Mouse (Mus musculus): Measurements from ENCODE around the gene Tmem163. TPM values are rescaled to one million over a fixed set of nuclear protein-coding genes. Genes with fewer than 3 reads are reported as not detected.

Gene Tmem163
- polyA plus RNA-seq, 1 experiment from 2014 or later, result 54.1 TPM

DNA sequence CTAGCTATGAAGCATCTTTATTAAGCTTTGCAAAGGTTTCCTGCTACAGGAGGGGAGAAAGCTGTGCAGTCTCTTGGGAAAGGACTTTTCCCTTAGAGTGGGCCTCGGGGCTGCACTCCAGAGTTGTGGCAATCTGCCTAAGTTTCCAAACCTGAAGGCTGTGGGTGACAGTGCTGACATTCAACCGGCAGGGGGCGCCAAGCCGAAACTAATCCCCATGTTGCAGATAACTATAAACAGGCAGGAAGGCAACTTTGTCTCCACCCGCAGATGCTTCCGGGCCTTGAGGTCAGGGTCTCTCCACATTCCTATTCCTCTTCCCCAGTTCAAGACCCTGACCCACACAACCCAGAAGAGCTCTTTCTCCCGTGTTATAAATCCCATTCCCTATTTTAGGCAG lies 194.5 kb downstream of the Tmem163 start:
- no peak overlapping the region for H3K4me2 ChIP-seq
- H3K9ac ChIP-seq (replicated peaks), result no peak overlapping the region
- H3K4me3 ChIP-seq (replicated peaks), result no peak overlapping the region
- no peak overlapping the region for H3K27ac ChIP-seq (replicated peaks)
- H3K27me3 ChIP-seq (replicated peaks), result no peaks in the 10 kb centered on the region
- WGBS, result 44% methylated on average over 7 of the region's 7 CpGs
- peaks cover 8% of the 10 kb centered on the region; the same call in 1 of the 2 replicates for H3K36me3 ChIP-seq
- no peak for ATAC-seq (ENCODE audit: low FRiP score)
- no peaks in the 10 kb centered on the region for H3K4me1 ChIP-seq
- H3K9me3 ChIP-seq (replicated peaks), result no peaks in the 10 kb centered on the region

DNA sequence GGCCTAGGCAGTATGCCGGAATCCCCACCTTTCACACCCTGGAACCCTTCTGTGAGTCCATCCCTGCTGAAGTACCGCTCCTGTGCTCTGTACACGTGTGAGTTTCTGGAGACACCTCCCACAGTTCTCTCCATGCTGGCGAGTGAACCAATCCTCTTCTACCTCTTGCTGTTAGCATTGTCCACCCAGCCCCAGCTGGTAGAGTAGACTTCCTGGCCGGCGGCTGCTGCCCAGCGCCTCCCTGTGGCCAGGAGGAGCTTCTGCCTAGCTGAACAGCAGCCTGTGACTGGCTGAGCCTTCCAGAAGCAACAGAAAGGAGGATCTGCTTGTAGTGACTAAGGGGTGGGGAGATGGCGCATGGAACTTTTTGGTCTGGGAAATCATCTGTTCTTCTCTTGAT lies 195.2 kb downstream of the Tmem163 start:
- no peak overlapping the region for H3K4me3 ChIP-seq (replicated peaks)
- no peak overlapping the region for H3K9ac ChIP-seq (replicated peaks)
- 94% methylated on average over 8 of the region's 8 CpGs for WGBS
- H3K36me3 ChIP-seq, result peaks cover 8% of the 10 kb centered on the region; the same call in 1 of the 2 replicates
- H3K9me3 ChIP-seq (replicated peaks), result no peaks in the 10 kb centered on the region
- H3K4me1 ChIP-seq, result no peaks in the 10 kb centered on the region
- no peak for ATAC-seq (ENCODE audit: low FRiP score)
- H3K27ac ChIP-seq (replicated peaks), result no peak overlapping the region
- H3K27me3 ChIP-seq (replicated peaks), result no peaks in the 10 kb centered on the region
- no peak overlapping the region for H3K4me2 ChIP-seq

DNA sequence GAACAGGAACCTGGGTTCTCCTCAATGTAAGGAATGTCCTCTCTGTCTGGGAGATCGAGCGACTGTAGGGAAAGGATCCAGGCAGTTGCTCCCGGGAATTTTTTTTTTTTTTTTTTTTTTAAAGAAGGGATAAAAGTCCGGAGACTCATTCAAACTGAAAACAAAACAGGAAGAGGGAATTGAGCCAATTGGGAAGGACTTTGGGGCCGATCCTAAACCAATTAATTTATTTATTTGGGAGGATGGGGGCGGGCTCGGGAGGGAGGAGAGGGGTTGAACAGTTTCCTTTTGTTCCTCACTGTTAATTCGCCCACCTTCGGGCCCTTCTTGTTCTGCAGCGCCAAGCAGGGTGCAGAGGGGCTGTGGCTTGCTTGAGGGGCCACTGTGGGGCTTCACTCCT lies 196.4 kb downstream of the Tmem163 start:
- no peak for ATAC-seq (ENCODE audit: low FRiP score)

DNA sequence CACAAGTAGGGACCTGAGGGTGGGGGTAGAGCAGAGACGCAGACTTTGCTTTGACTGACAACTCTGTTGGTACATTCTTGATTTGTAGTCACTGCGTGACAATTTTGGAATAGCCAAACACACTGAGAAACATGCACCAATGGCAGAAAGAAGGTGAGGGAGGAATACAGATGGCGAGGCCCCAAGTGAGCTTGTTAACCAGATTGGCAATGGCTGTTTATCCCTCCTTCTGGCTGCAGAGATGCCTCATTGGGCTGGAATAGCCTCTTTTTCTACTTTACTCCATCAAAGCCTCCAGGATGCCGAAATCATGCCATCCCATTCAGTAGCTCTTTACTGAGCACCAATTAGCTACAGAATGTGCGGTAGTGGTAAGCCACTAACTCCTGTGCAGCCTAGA lies 203.6 kb downstream of the Tmem163 start:
- no peak for ATAC-seq (ENCODE audit: low FRiP score)
- Histone ChIP-seq H3K4me3 (replicated peaks) (no peak overlapping the region), H3K4me1 (no peaks in the 10 kb centered on the region), H3K9me3 (replicated peaks) (no peaks in the 10 kb centered on the region), H3K9ac (replicated peaks) (no peak overlapping the region), H3K36me3 (peaks cover 30% of the 10 kb centered on the region), H3K27me3 (replicated peaks) (no peaks in the 10 kb centered on the region), H3K27ac (replicated peaks) (no peak overlapping the region), H3K4me2 (no peak overlapping the region)
- WGBS, result 82% methylated on average over 5 of the region's 5 CpGs

More for the DNA sequence above, 196.4 kb downstream of the Tmem163 start:
- H3K4me1 ChIP-seq, result no peaks in the 10 kb centered on the region
- no peak overlapping the region for H3K27ac ChIP-seq (replicated peaks)
- H3K4me3 ChIP-seq (replicated peaks), result no peak overlapping the region
- peaks cover 14% of the 10 kb centered on the region for H3K36me3 ChIP-seq
- no peak overlapping the region for H3K9ac ChIP-seq (replicated peaks)
- no peaks in the 10 kb centered on the region for H3K27me3 ChIP-seq (replicated peaks)
- no peak overlapping the region for H3K4me2 ChIP-seq
- 67% methylated on average over 10 of the region's 10 CpGs for WGBS
- no peaks in the 10 kb centered on the region for H3K9me3 ChIP-seq (replicated peaks)

DNA sequence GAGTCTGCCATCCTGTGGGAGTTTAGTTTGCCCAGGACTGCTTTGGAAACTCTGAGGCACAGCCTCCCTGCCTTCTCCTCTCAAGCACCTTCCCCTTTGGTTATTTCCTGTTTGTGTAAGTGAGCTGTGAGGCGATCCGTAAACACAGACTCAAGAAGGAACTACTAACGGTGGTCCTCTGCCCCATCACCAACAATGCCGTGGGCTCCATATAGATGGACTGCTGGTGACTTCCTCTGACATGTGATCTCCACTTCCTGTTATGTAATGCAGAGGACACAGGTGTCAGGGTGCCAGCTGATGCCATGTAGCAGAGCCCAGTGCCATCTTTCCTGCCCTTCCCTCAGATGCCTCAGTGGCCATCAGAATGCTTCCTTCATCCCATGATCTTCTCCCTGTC lies 209.2 kb downstream of the Tmem163 start:
- ATAC-seq (ENCODE audit: low FRiP score), result no peak
- Histone ChIP-seq H3K36me3 (peaks cover 17% of the 10 kb centered on the region; the same call in 1 of the 2 replicates), H3K4me3 (replicated peaks) (no peak overlapping the region), H3K27ac (replicated peaks) (no peak overlapping the region), H3K9me3 (replicated peaks) (no peaks in the 10 kb centered on the region), H3K27me3 (replicated peaks) (no peaks in the 10 kb centered on the region), H3K4me1 (no peaks in the 10 kb centered on the region), H3K9ac (replicated peaks) (no peak overlapping the region), H3K4me2 (no peak overlapping the region)
- 93% methylated on average over 4 of the region's 4 CpGs for WGBS

DNA sequence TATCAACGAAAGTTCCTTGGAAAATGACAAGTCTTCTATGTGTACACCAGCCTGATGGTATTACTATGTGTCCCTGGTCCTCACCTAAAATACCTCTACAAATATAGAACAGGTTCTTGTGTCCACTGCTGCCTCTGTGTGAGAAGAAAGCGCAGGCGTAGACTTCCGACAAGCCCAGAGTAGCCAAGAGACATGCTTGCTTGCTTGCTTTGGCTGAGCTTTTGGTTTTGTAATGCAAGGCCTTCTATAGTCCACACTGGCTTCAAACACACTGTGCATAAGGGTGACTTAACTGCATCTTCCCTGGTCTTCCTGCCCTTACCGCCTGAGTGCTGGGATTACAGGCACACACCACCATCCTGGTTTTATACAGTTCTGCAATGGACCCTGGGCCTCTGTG lies 212.1 kb downstream of the Tmem163 start:
- no peaks in the 10 kb centered on the region for H3K9me3 ChIP-seq (replicated peaks)
- H3K4me3 ChIP-seq (replicated peaks), result no peak overlapping the region
- H3K4me1 ChIP-seq, result no peaks in the 10 kb centered on the region
- H3K9ac ChIP-seq (replicated peaks), result no peak overlapping the region
- no peak overlapping the region for H3K4me2 ChIP-seq
- no peak for ATAC-seq (ENCODE audit: low FRiP score)
- peaks cover 11% of the 10 kb centered on the region; the same call in 1 of the 2 replicates for H3K36me3 ChIP-seq
- H3K27me3 ChIP-seq (replicated peaks), result no peaks in the 10 kb centered on the region
- no peak overlapping the region for H3K27ac ChIP-seq (replicated peaks)
- WGBS, result 96% methylated on average over 5 of the region's 5 CpGs

DNA sequence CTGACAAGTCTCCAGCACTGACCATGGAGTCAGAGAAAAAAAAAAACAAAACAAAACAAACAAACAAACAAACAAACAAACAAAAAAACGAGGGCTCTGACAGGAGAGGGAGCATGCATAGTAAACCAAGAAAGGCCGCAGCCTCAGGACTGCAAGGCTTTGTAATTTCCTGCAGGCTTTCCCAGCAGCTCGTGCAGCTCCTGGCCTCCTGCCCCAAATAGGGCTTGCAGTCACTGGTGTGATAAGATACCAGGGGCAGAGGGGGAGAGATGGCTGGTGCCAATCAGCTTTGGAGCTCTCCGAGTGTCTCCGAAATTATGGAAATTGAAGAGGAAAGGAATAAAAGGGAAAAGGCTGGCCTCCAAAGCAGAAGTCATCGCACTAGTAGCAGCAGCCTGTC lies 214.1 kb downstream of the Tmem163 start:
- no peak for ATAC-seq (ENCODE audit: low FRiP score)
- H3K9me3 ChIP-seq (replicated peaks), result no peaks in the 10 kb centered on the region
- H3K9ac ChIP-seq (replicated peaks), result no peak overlapping the region
- 0 out of 2 replicates have a peak, but pooled peaks cover 1% of the 10 kb centered on the region for H3K4me1 ChIP-seq
- H3K36me3 ChIP-seq, result peaks cover 3% of the 10 kb centered on the region
- H3K4me3 ChIP-seq (replicated peaks), result no peak overlapping the region
- 65% methylated on average over 6 of the region's 6 CpGs for WGBS
- H3K27me3 ChIP-seq (replicated peaks), result no peaks in the 10 kb centered on the region
- no peak overlapping the region for H3K4me2 ChIP-seq
- no peak overlapping the region for H3K27ac ChIP-seq (replicated peaks)

DNA sequence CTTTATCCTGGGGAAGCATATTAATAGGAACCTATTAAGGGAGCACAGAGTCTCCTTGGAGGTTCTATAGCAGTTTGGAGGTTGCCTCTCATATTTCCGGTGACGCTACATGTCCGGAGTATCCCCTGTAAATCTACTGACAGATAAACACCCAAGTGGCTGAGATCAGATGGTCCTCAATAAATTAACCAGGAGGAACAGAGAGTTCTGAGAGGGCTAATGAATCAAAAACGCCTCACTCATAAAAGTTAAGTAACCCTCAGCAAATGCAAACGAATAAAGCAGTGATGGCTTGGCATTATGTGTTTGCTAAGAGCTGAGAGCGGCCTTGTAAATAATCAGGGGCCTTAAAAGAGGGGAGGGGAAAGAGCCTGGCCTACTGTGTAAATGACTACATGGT lies 215.3 kb downstream of the Tmem163 start:
- WGBS, result 49% methylated on average over 6 of the region's 6 CpGs
- Histone ChIP-seq H3K27me3 (replicated peaks) (no peaks in the 10 kb centered on the region), H3K4me2 (no peak overlapping the region), H3K27ac (replicated peaks) (no peak overlapping the region), H3K36me3 (peaks cover 5% of the 10 kb centered on the region; the same call in 1 of the 2 replicates), H3K4me3 (replicated peaks) (no peak overlapping the region), H3K9ac (replicated peaks) (no peak overlapping the region), H3K4me1 (peaks cover 8% of the 10 kb centered on the region), H3K9me3 (replicated peaks) (no peaks in the 10 kb centered on the region)
- ATAC-seq (ENCODE audit: low FRiP score), result no peak

DNA sequence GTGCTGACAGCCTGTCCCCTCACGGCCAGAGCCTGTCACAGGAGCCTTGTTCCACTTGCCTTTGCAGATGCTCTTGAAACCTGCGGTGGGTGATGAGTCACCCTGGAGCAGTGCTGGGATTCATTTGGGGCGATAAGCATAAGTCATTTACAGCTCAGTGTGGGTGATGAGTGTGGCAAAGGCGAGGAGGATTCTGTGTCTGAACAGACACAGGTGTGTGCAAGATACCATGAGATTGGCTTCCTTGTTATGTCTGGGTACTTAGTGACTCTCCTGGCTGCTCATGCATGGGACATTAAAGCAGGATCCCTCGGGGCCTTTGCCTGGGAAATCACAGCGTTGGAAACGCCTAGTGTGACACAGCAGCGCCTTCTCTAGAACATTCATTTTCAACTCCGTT lies 218.3 kb downstream of the Tmem163 start:
- Histone ChIP-seq H3K9ac (replicated peaks) (no peak overlapping the region; the same call in 1 of the 2 replicates), H3K36me3 (peaks cover 5% of the 10 kb centered on the region; the same call in 1 of the 2 replicates), H3K4me1 (peaks cover 21% of the 10 kb centered on the region), H3K4me3 (replicated peaks) (no peak overlapping the region), H3K4me2 (no peak overlapping the region), H3K27ac (replicated peaks) (0 out of 2 replicates have a peak overlapping the region, but pooled peaks have one; percentile 0), H3K27me3 (replicated peaks) (no peaks in the 10 kb centered on the region), H3K9me3 (replicated peaks) (no peaks in the 10 kb centered on the region)
- no peak for ATAC-seq (ENCODE audit: low FRiP score)
- WGBS, result 61% methylated on average over 9 of the region's 9 CpGs

DNA sequence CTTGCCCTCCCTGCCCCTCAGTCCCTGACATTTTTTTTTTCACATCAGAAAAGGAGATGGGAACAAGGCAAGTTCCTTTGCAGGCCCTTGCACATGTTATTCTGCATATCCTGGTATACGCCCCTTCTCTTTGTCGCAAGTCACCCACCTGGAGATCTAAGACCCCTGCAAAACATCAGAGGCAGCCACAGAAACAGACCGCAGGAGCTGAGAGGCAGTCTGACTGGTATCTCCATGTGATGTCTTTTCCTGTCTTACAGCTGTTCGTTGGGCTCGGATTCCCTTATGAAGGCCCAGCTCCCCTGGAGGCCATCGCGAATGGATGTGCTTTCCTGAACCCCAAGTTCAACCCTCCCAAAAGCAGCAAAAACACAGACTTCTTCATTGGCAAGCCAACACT lies 219.8 kb downstream of the Tmem163 start:
- ATAC-seq (ENCODE audit: low FRiP score), result no peak

DNA sequence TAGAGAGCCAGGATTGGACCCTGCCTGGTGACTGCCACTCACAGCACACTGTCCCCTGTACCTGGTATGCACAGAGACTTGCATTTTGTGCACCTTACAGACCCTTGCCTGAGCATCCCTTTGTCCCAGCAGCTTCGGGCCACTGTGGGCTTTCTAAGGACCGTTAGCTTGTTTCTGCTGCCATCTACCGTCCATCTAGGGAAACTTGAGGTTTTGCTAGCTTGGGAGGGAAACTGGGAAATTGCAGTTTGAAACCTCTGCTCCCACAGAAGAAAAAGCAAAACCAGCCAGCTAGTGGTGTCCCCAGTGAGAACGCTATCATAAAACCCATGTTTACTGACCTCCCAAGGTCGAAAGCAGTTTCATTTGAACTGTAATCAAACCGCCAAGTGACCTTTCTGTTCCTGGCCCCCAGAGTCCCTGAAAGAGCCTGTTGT lies 220.3 kb downstream of the Tmem163 start:
- Histone ChIP-seq H3K36me3 (peaks cover 5% of the 10 kb centered on the region; the same call in 1 of the 2 replicates), H3K27me3 (replicated peaks) (no peaks in the 10 kb centered on the region), H3K9me3 (replicated peaks) (no peaks in the 10 kb centered on the region), H3K4me3 (replicated peaks) (no peak overlapping the region), H3K4me2 (no peak overlapping the region), H3K4me1 (peaks cover 21% of the 10 kb centered on the region), H3K9ac (replicated peaks) (no peak overlapping the region), H3K27ac (replicated peaks) (peak overlapping the region; percentile 51)
- WGBS, result 7% methylated on average over 6 of the region's 6 CpGs
- ATAC-seq (ENCODE audit: low FRiP score), result peak; percentile 70

More for the DNA sequence above, 219.8 kb downstream of the Tmem163 start:
- H3K27ac ChIP-seq (replicated peaks), result no peak overlapping the region
- no peaks in the 10 kb centered on the region for H3K27me3 ChIP-seq (replicated peaks)
- H3K4me1 ChIP-seq, result peaks cover 21% of the 10 kb centered on the region
- H3K36me3 ChIP-seq, result peaks cover 5% of the 10 kb centered on the region; the same call in 1 of the 2 replicates
- no peak overlapping the region for H3K9ac ChIP-seq (replicated peaks)
- WGBS, result 63% methylated on average over 7 of the region's 7 CpGs
- H3K4me2 ChIP-seq, result no peak overlapping the region
- H3K4me3 ChIP-seq (replicated peaks), result no peak overlapping the region
- H3K9me3 ChIP-seq (replicated peaks), result no peaks in the 10 kb centered on the region

DNA sequence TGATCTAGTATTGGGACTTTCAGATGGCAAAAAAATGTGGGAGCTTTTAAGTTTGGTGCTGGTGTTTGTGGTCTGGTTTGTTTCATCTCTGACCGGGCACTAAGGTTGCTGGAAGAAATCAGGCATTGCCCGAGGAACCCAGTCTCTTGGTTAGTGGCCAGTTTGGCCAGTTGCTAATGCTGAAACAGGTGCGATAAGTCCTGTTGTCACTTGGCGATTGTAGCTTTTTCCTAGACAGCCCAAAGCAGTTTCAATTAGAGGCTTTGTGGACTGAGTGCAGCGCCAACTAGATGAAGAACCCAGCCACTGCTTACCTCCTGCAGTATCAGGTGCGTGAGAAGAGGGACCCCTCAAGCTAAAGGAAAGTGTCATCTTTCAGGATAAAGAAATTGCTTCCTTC lies 226.0 kb downstream of the Tmem163 start:
- Histone ChIP-seq H3K36me3 (peaks cover 23% of the 10 kb centered on the region), H3K4me3 (replicated peaks) (no peak overlapping the region), H3K9me3 (replicated peaks) (0 out of 2 replicates have a peak, but pooled peaks cover 2% of the 10 kb centered on the region), H3K4me1 (peaks cover 6% of the 10 kb centered on the region), H3K9ac (replicated peaks) (no peak overlapping the region), H3K27me3 (replicated peaks) (no peaks in the 10 kb centered on the region), H3K27ac (replicated peaks) (no peak overlapping the region), H3K4me2 (no peak overlapping the region)
- WGBS, result 96% methylated on average over 6 of the region's 6 CpGs
- ATAC-seq (ENCODE audit: low FRiP score), result no peak
